Mouse (Mus musculus): ENCODE data around the gene Pp2d1.
A peak's percentile ranks its signal among the peaks of the same experiment; 100 is the strongest.
"Not testable (repeated sequence)": the region's sequence is repeated elsewhere in the genome, so short reads cannot be mapped to it uniquely, and the experiment has no call there.

The Pp2d1 gene

GRCm38 (mm10) chr17:53539351-53539750, at the start of gene Pp2d1:
Gene Pp2d1 (minus strand): TSS chr17:53539451.
- DNase-seq (ENCODE audit: low spot score in 2 of 2), result not testable (repeated sequence)

GRCm38 (mm10) chr17:53588097-53588855, 49.0 kb upstream of the Pp2d1 start:
- DNase-seq (ENCODE audit: low spot score in 2 of 2), result no peak

DNA sequence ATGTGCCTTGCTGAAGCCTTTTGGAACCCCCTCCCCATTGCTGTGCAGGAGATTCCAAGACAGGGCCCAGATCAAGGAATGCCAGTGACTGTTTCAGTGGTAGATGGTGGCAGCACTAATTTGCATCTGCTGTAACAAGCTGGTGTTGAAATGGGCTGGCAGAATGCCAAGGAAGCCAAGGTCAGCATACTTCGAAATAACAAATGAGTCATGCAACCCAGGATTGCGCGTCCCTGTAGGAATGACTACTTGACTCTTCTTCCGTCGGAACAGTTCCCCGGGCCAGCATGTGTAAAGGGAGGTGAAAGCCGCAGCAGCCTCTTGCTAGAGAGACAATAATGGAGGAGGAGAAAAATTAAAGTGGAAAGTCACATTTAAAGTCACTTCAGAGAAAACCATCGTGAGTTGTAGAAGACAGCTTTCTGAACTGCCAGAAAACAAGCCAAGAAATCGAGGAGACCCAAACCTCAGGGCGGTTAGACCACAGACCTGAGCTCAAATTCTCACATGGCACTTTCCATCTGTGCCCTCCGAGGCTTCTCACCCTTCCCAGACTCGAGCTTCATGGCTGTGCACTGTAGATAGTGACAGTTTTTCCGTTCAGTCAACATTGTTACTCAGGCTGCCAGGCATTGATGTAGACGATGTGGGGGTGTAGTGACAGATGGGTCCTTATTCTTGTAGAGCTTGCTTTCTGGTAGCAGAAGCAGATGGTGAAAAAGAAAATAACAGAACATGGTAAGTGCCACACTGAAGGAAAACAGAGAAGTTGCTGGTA, 48.0 kb upstream of the Pp2d1 start:
- peak; percentile 88 to 94 for DNase-seq (ENCODE audit: low spot score in 2 of 2)

GRCm38 (mm10) chr17:53583846-53584579, 44.8 kb upstream of the Pp2d1 start:
- peak in 1 of 2 experiments; percentile 24 for DNase-seq (ENCODE audit: low spot score in 2 of 2)

DNA sequence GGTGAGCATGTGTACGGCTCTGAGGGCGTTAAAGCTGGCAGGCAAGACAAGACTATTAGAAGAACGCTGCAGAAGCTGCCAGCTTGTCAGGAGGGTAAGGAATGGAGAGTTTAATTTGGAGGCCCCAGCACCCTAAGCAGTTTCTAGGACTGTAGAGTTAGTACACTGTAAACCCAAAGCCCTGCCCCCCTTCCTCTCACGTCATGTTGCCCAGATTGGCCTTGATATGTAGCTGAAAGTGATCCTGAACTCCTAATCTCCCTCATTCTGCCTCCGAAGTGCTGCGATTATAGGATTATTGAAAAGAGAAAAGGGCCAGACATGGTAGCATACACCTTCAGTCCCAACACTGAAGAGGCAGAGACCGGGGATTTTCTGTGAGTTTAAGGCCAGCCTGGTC, 43.6 kb upstream of the Pp2d1 start:
- no peak for DNase-seq (ENCODE audit: low spot score in 2 of 2)

DNA sequence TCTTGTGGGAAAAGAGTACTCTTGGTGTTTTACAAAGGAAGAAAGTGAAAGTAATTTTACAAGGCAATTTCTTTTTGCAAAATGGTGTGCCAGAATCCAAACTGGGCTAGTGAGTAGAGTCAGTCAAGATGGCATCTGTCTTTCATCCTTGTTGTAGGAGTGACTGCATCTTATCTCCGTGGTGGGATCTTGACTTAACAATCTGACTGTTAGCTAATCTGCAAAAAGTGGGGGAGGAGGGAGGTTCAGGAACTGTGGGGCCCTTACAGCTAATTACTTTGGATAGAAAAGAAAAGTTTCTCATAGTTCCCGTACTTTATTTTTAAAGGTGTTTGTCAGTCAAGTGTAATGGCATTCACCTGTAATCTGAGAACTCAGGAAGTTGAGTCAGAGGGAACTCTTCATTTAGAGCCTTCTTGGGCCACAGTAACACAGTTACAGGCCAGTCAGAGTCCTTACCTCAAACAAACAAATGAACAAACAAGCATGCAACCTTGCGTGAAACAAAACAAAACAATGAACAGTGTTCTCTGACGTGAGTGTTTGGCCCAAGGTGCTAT, 42.9 kb upstream of the Pp2d1 start:
- no peak for DNase-seq (ENCODE audit: low spot score in 2 of 2)

DNA sequence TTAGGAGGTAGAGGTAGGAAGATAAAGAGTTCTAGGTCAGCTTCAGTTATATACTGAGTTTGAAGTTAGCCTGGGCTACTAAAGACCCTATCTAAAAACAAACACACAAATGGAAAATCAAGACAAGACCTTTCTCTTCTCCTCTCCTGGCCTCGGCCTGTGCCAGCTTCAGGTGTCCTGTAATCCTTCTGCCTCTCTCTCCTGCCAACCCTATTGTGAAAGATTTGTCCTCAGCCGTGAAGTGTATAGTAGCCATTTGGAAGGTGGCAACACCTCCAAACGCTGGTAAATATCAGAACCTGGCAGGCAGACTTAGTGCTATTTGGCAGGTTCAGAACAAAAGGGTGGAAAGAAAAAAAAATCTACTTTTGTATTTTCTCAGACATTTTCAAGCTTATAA, 41.0 kb upstream of the Pp2d1 start:
- DNase-seq (ENCODE audit: low spot score in 2 of 2), result no peak

DNA sequence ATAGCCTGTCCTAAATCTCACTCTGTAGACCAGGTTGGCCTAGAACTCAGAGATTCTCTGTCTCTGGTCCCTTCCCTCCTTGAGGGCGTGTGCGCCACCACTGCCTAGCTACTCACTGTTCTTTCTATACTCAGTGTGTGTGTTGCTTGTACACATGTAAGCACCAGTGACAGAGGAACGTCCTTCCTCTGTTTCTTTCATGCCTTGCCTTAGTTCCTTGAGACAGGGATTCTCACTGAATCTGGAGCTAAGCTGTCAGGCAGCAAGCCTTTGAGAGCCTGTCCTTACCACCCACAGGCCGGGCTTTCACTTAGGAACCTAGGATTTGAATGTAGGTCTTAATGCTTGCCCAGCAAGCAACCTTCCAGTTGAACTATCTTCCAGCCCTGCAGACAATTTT, 40.4 kb upstream of the Pp2d1 start:
- DNase-seq (ENCODE audit: low spot score in 2 of 2), result no peak

DNA sequence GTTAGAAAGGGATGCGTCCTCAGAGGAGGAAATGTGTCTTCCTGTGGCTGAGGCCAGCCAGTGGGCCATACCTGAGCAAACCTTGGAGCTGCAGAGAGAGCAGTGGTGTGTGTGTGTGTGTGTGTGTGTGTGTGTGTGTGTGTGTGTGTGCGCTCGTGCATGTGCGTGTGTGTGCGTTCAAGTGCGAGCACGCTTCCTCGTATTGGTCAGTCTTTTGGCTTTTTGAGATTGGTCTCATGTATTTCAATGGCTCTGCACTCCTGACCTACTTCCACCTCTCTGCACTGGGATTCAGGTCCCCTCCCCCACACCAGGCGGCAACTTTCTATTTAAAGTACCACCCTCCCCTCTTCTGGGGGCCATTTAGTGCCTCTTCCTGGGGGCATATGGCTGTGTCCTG, 39.5 kb upstream of the Pp2d1 start:
- peak in 1 of 2 experiments; percentile 20 for DNase-seq (ENCODE audit: low spot score in 2 of 2)

DNA sequence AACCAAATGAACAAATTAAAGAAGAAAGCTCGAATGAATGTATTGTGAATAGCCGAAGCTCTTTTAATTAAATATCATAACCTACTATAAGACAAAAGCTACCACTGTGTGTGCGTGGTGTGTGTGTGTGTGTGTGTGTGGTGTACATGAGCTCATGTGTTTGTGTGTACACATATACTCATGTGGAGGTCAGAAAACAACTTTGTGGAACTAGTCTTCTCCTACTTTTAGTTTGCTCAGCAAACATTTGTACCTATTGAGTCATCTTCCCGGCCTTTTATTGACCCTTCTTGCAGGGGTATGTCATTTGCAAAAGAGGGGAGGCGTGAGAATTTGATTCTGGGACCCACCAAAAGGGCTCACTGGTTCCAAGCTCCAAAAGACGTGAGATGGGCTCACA, 39.0 kb upstream of the Pp2d1 start:
- no peak for DNase-seq (ENCODE audit: low spot score in 2 of 2)

DNA sequence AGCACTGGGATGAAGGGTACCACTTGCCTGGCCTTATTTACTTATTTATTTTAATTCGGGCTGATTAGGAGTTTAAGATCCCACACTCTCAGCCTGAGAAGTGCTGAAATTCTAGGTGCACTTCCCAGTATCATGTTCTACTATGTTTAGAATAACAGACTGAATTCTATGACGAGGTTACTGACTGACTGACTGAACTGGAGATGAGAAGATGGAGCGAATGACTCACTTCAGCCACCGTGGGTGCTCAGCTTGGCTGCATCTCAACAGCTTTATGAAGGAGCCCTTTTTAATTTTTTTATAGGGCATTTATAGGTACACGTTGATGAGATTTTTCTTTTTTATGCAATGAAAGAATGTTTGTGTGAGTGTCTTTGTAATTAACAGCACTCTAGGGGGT, 38.5 kb upstream of the Pp2d1 start:
- DNase-seq (ENCODE audit: low spot score in 2 of 2), result no peak

GRCm38 (mm10) chr17:53577151-53577550, 37.9 kb upstream of the Pp2d1 start:
- no peak for DNase-seq (ENCODE audit: low spot score in 2 of 2)

DNA sequence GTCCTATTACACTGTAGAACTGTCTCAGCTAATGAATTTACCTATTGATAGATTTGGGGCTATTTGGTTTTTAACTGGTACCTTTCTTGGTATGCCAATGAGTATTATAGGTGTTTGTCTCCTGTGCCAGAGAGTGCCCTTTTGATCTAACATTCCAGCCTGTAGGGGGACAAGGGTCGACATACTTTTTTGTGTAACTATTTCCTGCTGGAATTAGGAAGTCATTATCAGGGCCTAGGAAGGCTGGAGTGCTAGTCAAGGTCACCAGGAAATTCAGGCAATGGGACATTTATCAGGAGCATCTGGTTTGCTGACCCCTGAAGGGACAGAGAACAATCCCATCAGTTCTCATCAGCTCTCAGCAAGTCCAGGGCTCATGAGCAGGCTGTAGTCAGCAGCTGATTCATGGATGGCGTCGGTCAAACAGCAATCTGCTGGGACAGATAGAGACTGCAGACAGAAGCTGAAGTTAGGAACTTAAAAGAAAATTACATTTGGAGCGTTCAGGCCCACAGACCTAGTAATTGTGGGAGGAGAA, 33.8 kb upstream of the Pp2d1 start:
- no peak for DNase-seq (ENCODE audit: low spot score in 2 of 2)

GRCm38 (mm10) chr17:53570932-53571331, 31.7 kb upstream of the Pp2d1 start:
- DNase-seq (ENCODE audit: low spot score in 2 of 2), result not testable (repeated sequence)

DNA sequence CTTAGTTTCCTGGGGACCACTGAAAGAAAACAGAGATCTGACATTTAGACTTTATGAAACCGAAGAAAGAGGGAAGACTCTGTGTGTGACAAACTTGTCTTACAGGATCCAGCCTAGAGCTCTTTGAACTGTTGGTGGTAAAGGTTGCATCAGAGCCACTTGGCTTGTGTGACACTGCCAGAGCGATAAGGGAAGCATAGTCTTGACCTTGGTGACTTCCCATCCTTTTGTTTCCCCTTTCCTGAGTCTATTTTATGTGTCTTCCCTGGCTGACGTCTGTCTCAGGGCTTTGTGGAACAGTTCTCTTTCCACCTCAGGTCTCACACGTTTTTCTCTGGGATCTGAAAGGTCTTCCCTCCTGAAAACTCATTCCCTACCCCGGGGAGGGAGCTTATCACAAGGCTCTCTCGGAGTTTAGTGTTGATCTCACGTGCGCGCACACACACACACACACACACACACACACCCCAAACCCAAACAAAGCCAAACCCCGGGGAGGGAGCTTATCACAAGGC, 31.2 kb upstream of the Pp2d1 start:
- DNase-seq (ENCODE audit: low spot score in 2 of 2), result peak in 1 of 2 experiments; percentile 16

DNA sequence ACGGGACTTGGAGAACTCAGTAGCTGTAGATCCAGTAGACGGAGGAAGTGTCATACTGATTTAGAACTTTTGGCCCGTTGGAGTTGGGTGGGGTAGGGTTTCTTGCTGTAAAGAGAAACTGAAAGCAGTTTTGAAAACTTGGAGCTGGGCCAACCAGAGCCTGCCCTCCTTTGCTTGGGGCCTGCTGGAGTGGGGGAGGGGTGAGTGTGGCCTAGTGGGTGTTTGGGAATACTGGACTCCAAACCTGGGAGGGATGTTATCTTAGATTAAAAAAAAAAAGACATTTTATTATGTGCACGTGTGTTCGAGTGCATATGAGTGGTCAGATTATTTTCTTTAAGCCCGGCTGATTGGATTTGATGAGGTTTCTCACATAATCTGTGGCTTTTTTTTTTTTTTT, 30.6 kb upstream of the Pp2d1 start:
- DNase-seq (ENCODE audit: low spot score in 2 of 2), result peak; percentile 89

DNA sequence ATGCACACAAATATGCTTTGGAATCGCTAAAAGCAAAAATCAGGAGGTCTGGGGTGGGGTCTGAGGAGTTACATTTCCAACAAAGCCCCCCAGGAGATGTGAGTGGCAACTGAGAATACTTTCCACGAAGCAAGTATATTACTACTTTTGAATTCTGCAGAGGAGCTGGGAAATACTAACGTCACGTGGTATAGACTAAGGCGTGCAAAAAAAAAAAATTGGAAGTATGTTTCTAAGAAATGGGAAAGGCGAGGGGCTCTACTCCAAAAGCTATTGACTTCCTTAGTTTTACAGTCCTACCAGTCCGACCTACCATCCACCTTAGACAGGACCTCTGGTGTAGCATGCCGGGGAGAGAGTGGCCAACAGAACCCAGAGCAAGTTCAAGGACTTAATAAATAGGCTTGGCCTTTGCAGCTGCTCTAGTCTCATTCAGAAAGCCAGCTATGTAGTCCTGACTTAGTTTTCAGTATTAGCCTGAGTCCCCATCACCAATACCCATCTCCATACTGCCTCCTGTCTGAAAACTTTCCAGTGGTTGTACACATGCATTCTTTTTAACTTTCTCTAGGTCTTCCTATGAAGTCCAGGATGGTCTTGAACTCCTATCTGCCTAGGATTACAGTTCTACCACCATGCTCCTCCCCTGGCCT, 29.6 kb upstream of the Pp2d1 start:
- DNase-seq (ENCODE audit: low spot score in 2 of 2), result no peak

- peak; percentile 84 to 85 for DNase-seq (ENCODE audit: low spot score in 2 of 2)
Measured at GRCm38 (mm10) chr17:53568118-53568517, 28.9 kb upstream of the Pp2d1 start.

- peak; percentile 57 to 69 for DNase-seq (ENCODE audit: low spot score in 2 of 2)
Measured at GRCm38 (mm10) chr17:53567346-53568101, 28.3 kb upstream of the Pp2d1 start.

DNA sequence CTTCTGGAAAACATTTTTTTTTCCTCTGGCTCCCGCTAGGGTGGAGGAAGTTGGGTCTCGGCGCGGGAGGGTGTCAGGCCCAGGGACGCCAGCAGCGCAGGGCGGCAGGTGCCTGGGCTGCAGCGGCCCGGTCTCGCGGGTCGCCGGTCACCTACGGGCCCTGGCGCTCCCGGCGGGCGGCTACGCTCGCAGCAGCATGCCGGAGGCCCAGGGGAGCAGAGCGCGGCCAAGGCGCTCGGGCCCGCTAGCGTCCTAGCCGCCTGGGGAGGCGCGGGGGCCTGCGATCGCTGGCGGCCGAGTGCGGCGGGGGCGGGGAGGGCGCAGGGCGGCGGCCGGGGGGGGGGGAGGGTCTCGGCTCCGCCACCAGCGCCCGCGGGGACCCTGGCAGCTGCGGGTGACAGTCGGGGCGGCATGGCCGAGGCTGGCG, 27.7 kb upstream of the Pp2d1 start:
- DNase-seq (ENCODE audit: low spot score in 2 of 2), result peak; percentile 79 to 80
